Mouse (Mus musculus) bone marrow macrophage, adult 2 months (primary cell): ENCODE results near the gene Taldo1.

Source experiments
- CTCF ChIP-seq: IDR thresholded peaks from 2 replicates; pipeline ENCODE4 v1.5.1; 2012; ENCODE audit warnings: low read depth, mild to moderate bottlenecking, low read length, moderate library complexity
- POLR2A ChIP-seq: IDR thresholded peaks from 2 replicates; pipeline ENCODE4 v1.6.1; 2012; ENCODE audit warnings: mild to moderate bottlenecking, low read depth, low read length, borderline replicate concordance

DNA sequence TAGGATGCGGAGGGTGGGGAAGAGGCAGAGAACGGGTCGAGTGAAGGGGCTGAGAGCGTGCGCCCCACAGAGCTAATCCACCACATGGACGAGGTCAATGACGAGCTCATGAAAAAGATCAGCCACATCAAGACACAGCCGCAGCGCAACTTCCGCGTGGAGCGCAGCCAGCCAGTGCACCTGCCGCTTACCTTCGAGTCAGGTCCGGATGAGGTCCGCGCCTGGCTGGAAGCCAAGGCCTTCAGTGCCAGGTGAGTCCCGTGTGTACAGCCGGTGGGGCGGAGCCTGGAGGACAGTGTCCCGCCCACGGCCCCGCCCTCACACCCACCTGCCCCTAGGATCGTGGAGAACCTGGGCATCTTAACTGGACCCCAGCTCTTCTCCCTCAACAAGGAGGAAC is 30.5 kb upstream of the Taldo1 start:
- TF ChIP-seq CTCF = no peak
- no peak for TF ChIP-seq POLR2A
